Mouse (Mus musculus): ENCODE results near the gene Rsrc1. TPM values are rescaled to one million over a fixed set of nuclear protein-coding genes. Genes with fewer than 3 reads are reported as not detected.

The Rsrc1 gene
- polyA plus RNA-seq, 3 experiments from 2014 or later, result 43.1 to 52.8 (median 44.0) TPM

GRCm38 (mm10) chr3:67284039-67284438 is 302.8 kb downstream of the Rsrc1 start:
- no peak for ATAC-seq

GRCm38 (mm10) chr3:67284848-67285247 is 303.7 kb downstream of the Rsrc1 start:
- ATAC-seq, result no peak

GRCm38 (mm10) chr3:67288664-67289063 is 307.5 kb downstream of the Rsrc1 start:
- ATAC-seq, result no peak

- no peak for ATAC-seq
Measured at GRCm38 (mm10) chr3:67289482-67289881, 308.3 kb downstream of the Rsrc1 start.

- no peak for ATAC-seq
Measured at GRCm38 (mm10) chr3:67308725-67309124, 327.5 kb downstream of the Rsrc1 start.

- ATAC-seq, result no peak
Measured at GRCm38 (mm10) chr3:67309644-67310311, 328.6 kb downstream of the Rsrc1 start.

DNA sequence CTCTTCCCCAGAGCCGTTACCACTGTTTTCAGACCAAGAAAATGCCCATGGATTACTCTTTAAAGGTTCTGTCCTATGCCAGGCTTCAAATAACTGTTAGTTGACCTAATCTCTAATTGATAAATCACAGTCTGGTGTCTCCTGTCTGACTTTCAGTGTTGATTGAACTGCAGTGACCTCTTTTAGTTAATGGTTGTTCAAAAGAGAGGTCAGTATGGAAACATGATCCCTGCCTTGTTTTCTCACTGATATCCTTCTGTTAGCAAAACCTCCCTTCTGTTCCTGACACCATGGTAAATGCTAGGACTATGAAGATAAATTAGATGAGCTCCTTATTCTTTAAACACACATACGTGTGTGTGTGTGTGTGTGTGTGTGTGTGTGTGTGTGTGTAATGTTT is 330.2 kb downstream of the Rsrc1 start:
- ATAC-seq, result no peak

DNA sequence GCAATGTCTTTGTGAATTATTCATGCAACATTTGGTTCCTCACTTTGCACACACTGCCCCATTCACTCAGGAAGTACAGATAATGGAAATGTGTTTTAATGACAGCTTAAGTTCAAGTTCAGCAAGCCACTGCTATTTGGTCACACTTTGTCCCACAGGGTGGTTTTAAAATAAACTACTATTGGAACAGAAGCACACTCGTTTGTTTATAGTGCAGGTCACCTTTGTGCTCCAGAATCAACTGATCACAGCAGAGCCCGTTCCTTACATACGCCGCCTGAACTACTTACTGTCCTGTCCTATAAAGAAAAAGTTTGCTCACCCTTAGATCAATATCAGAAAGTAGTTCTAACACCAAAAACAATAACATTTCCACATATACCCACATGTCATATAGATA is 341.2 kb downstream of the Rsrc1 start:
- no peak for ATAC-seq

DNA sequence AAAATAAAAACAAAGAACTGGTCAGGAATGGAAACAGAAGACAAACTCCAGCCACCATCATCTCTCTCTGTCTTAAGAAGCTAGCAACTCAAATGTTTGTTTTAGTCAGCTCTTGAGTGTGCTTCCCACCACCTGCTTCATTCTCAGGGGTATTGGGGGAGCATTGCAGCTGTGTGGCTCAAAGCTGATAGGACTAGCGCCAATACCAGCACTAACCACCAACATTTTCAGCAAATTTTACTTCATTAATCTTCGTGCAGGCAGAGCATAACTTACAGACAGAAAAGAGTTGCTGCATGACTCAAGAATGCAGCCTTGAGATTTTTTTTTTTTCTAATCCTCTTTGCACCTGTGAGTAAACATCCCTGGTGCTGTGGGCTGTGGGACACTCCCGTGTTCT is 358.4 kb downstream of the Rsrc1 start:
- no peak for ATAC-seq

- no peak for ATAC-seq
Measured at GRCm38 (mm10) chr3:67340921-67341320, 359.7 kb downstream of the Rsrc1 start.

GRCm38 (mm10) chr3:67343004-67343662 is 361.9 kb downstream of the Rsrc1 start:
- no peak for ATAC-seq

GRCm38 (mm10) chr3:67344599-67344998 is 363.4 kb downstream of the Rsrc1 start:
- ATAC-seq, result peak; percentile 67

DNA sequence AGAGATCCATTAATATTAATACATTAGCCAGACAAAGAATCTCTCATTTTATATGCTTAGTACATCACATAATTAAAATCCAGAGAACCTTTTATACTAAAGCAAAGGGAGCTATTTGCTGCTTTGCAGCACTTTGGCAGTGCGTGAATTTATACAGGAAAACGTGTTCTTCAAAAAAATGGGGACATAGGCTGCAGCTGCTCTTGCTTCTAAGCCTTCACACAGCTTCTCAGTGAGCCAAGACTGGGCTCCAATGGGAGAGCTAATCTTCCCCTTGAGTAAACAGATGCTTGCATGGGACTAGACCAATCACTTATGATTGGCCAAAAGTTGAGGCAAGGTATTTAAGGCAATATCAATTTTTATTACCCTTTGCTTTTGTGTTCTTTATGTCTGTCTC is 365.5 kb downstream of the Rsrc1 start:
- no peak for ATAC-seq

DNA sequence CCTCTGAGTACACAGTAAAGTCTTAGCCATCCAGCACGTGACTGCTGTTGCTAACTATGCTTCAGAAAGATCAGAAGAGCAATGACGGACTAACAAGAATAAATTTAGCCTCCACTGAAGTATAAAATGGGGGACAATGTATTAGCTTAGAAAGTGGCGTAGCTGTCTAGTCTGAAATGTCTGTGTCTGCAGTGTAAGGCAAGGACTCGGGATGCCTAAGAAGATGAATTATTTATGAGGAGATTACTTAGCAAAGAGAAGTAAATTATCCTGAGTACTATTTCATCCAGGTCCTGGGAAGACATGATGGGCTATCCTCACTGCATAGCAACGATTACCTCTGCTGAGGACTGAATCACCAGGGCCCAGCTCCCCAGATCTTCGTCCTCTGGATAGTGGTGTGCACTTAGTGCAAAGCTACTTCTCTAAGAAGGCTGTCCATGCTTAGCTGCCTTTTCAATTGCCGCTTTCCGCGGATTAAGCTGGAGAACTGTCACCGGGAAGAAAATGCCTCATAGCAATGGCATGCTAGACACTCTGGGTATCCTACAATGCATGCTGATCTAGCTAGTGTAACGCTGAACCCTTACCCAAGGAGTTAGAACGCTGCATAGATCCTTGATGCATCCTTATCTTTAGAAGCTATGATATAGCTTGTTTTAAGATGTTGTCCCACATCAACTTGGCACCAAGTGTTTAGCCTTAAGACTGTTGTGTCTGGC is 370.4 kb downstream of the Rsrc1 start:
- ATAC-seq, result no peak

DNA sequence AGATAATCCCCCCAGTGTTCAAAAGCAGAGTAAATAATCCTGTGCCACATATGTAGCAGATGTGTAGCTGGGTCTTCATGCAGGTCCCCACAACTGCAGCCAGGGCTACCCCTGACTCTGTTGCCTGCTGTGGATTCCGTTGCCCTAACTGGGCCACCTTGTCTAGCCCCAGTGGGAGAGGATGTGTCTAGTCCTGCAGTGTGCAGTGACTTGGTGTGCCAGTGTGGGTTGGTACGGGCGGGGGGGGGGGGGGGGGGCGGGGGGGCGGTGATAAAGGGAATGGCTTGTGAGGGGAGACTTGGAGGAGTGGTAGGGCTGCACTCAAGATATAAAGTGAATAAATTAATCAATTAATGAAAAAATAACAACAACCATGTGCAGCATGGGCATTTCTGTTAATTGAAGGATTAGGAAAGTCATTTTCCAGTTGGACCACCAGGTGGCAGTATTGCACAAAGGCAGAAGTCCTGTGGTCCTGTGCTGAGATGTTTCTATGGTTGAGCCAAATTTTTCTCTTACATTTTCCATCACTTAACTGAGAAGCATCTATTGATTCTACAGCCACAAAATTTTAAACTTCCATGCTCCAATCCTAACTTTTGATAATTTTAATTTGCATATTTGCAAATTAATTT is 371.1 kb downstream of the Rsrc1 start:
- peak; percentile 65 for ATAC-seq

- no peak for ATAC-seq
Measured at GRCm38 (mm10) chr3:67352763-67353149, 371.6 kb downstream of the Rsrc1 start.

GRCm38 (mm10) chr3:67358376-67358775 is 377.2 kb downstream of the Rsrc1 start:
- ATAC-seq, result no peak

DNA sequence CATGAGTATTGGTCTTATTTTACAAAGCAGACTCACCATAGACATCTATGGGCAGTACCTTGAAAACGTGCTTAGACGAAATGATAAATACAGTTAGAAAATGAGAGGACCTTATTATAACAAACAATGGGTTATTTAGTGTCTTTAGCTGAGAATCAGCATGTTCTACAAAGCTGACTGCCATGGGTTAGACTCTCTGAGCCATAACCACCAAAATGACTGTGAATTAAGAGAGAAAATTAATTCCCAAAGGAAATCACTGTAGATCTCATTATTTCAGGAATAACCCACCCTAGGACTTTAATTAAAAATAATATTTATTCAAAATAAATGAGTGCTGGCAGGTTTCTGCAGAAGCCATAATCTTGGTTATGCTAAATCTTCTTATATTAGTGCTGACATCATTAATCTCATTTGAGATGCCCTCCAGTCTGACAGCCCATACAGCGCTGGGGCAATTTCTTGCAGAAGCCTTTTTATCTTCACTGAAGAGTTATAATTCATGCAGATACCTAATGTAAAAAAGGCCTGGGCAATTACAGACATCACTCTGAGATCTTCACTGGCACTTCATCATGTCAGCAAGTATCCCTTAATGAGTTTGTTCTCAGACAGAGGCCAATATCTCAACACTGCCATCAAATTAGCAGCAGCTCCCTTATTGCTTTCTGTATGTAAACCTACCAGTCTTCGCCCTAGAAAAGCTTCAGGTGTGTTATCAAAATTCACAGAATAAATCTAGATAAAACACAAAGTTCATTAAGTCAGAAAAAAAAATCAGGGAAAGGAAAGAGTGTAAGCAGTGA is 385.1 kb downstream of the Rsrc1 start:
- no peak for ATAC-seq

- ATAC-seq, result no peak
Measured at GRCm38 (mm10) chr3:67367481-67367880, 386.3 kb downstream of the Rsrc1 start.

- ATAC-seq, result no peak
Measured at GRCm38 (mm10) chr3:67369407-67370079, 388.4 kb downstream of the Rsrc1 start.

DNA sequence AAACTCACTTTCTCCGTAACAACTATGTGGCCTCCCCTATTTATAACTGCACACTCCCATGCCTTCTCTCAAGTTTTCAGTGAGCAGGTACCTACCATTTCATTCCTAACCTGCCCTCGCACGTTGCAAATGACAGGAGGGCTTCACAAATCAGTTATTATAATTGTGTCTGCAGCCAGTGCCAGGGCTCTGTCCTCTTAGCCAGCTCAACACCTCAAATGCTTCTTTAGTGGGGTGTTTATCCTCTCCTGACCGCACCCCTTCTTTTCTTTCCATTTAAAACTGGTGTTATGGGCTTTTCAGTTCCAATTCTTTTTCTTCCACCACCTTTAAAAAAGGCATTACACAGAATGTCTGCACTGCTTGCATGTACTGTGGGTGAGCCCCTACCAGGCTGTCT is 391.0 kb downstream of the Rsrc1 start:
- ATAC-seq, result no peak

- no peak for ATAC-seq
Measured at GRCm38 (mm10) chr3:67372781-67373180, 391.6 kb downstream of the Rsrc1 start.
